Mouse (Mus musculus) stomach, postnatal 0 days (tissue): ENCODE measurements at regions not wholly inside any gene's neighbourhood (a gene's known extent, or its start where the extent isn't known, plus 50 kb on each side); places are given as distances from the start of the nearest gene placed in this dataset.

Experiments
- CTCF ChIP-seq: IDR thresholded peaks from 2 replicates; pipeline ENCODE4 v1.5.1; 2016; ENCODE audit warnings: antibody characterized with exemption, low read depth, mild to moderate bottlenecking, moderate library complexity
- EP300 ChIP-seq: optimal IDR thresholded peaks from 2 replicates; pipeline ENCODE3; 2016; ENCODE audit warnings: antibody characterized with exemption

GRCm38 (mm10) chr14:16038336-16038735 is 210.7 kb upstream of the Ngly1 start:
- TF ChIP-seq CTCF (no peak), EP300 (no peak)
